Mouse (Mus musculus) neural tube, postnatal 0 days (tissue): Measurements from ENCODE around the gene Inhbc. TPM values are rescaled to one million over a fixed set of nuclear protein-coding genes. Genes with fewer than 3 reads are reported as not detected.

Source experiments
- polyA plus RNA-seq: library from polyadenylated mRNA; unstranded; fragments of >200 nt; fragmentation: Nextera tagmentation; extraction: Ambion mirVana; gene quantifications from 2 replicates; pipeline ENCODE4 v1.2.1, GENCODE M21; 2015

The Inhbc gene
- polyA plus RNA-seq = not detected in 2 replicates

GRCm38 (mm10) chr10:127369834-127370820 lies at the start of gene Inhbc:
TSS of gene Inhbc (minus strand) at chr10:127370431.

GRCm38 (mm10) chr10:127380251-127380691 lies 10.0 kb upstream of the Inhbc start, which contains the start of gene R3hdm2:
TSS of gene R3hdm2 (plus strand) at chr10:127380327.

GRCm38 (mm10) chr10:127353909-127354895 lies 16.0 kb downstream of the Inhbc start, which contains the start of gene Inhbe:
TSS of gene Inhbe (minus strand) at chr10:127354411.

GRCm38 (mm10) chr10:127341891-127342639 lies 28.2 kb downstream of the Inhbc start, which contains the start of gene Gli1:
TSS of gene Gli1 (minus strand) at chr10:127341974.

GRCm38 (mm10) chr10:127321621-127322020 lies 48.6 kb downstream of the Inhbc start, which contains the start of gene Arhgap9:
TSS of gene Arhgap9 (plus strand) at chr10:127321964.

GRCm38 (mm10) chr10:127311476-127312355 lies 58.5 kb downstream of the Inhbc start, which contains the start of gene Mars:
TSS of gene Mars (minus strand) at chr10:127311786.

Other genes with a start within 250 kb of the Inhbc start
- 115 and 116 TPM in 2 replicates for gene Os9, start 249.3 kb downstream of the Inhbc start, polyA plus RNA-seq
- 66.8 and 76.6 TPM in 2 replicates for gene B4galnt1, start 205.2 kb downstream of the Inhbc start, polyA plus RNA-seq
- gene Slc26a10, start 189.8 kb downstream of the Inhbc start, polyA plus RNA-seq = 0.72 and 1.1 TPM in 2 replicates
- 25.7 and 26.8 TPM in 2 replicates for gene Arhgef25, start 180.3 kb downstream of the Inhbc start, polyA plus RNA-seq
- 168 and 199 TPM in 2 replicates for gene Dtx3, start 174.7 kb downstream of the Inhbc start, polyA plus RNA-seq
- 17.1 and 19.0 TPM in 2 replicates for gene Pip4k2c, start 158.8 kb downstream of the Inhbc start, polyA plus RNA-seq
- 102 and 109 TPM in 2 replicates for gene Kif5a, start 107.1 kb downstream of the Inhbc start, polyA plus RNA-seq
- gene Dctn2, start 104.1 kb downstream of the Inhbc start, polyA plus RNA-seq = 294 and 319 TPM in 2 replicates
- 9.4 and 12.3 TPM in 2 replicates for gene Mbd6, start 81.4 kb downstream of the Inhbc start, polyA plus RNA-seq
- 85.2 and 93.5 TPM in 2 replicates for gene Mars, start 58.6 kb downstream of the Inhbc start, polyA plus RNA-seq
- 1.5 and 1.7 TPM in 2 replicates for gene Arhgap9, start 48.5 kb downstream of the Inhbc start, polyA plus RNA-seq
- 1.3 and 1.8 TPM in 2 replicates for gene Gli1, start 28.5 kb downstream of the Inhbc start, polyA plus RNA-seq
- gene Inhbe, start 16.0 kb downstream of the Inhbc start, polyA plus RNA-seq = 0.04 and 0.05 TPM in 2 replicates
- 40.8 and 50.2 TPM in 2 replicates for gene R3hdm2, start 9.9 kb upstream of the Inhbc start, polyA plus RNA-seq
- gene Stac3, start 131.3 kb upstream of the Inhbc start, polyA plus RNA-seq = 0.76 and 1.5 TPM in 2 replicates
- gene Ndufa4l2, start 144.5 kb upstream of the Inhbc start, polyA plus RNA-seq = 13.7 and 15.6 TPM in 2 replicates
- gene Shmt2, start 152.0 kb upstream of the Inhbc start, polyA plus RNA-seq = 41.3 and 47.0 TPM in 2 replicates
- 92.7 and 112 TPM in 2 replicates for gene Nxph4, start 164.1 kb upstream of the Inhbc start, polyA plus RNA-seq